Mouse (Mus musculus) megakaryocyte, embryonic 14.5 days (primary cell): ENCODE data around the gene Eid2. TPM values are rescaled to one million over a fixed set of nuclear protein-coding genes. Genes with fewer than 3 reads are reported as not detected.
A peak's percentile ranks its signal among the peaks of the same experiment; 100 is the strongest.

ENCODE experiments used
- H3K27me3 ChIP-seq: replicated peaks from 2 replicates; pipeline ENCODE3; 2012; ENCODE audit warnings: inconsistent platforms
- H3K36me3 ChIP-seq: replicated peaks from 2 replicates; pipeline ENCODE3; 2012; ENCODE audit warnings: low read length, inconsistent platforms, mixed read lengths
- H3K4me1 ChIP-seq: 2 replicates; pipeline ENCODE4 v1.6.1; 2012; ENCODE audit warnings: inconsistent platforms
- H3K4me3 ChIP-seq: replicated peaks from 2 replicates; pipeline ENCODE3; 2012; ENCODE audit warnings: moderate library complexity, mild to moderate bottlenecking, inconsistent platforms
- H3K9me3 ChIP-seq: 2 replicates; pipeline ENCODE4 v1.6.1; 2012; ENCODE audit warnings: inconsistent platforms
- FLI1 ChIP-seq: IDR thresholded peaks from 2 replicates; pipeline ENCODE4 v1.6.1; 2012; ENCODE audit warnings: low read length, inconsistent platforms, mixed read lengths
- GATA1 ChIP-seq: IDR thresholded peaks from 3 replicates; pipeline ENCODE4 v1.6.1; 2012; ENCODE audit warnings: mixed read lengths, low read length, inconsistent platforms, borderline replicate concordance
- polyA plus RNA-seq: library from polyadenylated mRNA; stranded (reverse); fragments of >175 nt; gene quantifications from 2 replicates; pipeline ENCODE4 v1.2.3, GENCODE M21; 2012; ENCODE audit warnings: low replicate concordance; ENCODE audit not compliant: insufficient read depth

Eid2 gene
- polyA plus RNA-seq, 1 experiment, result 8.1 TPM

DNA sequence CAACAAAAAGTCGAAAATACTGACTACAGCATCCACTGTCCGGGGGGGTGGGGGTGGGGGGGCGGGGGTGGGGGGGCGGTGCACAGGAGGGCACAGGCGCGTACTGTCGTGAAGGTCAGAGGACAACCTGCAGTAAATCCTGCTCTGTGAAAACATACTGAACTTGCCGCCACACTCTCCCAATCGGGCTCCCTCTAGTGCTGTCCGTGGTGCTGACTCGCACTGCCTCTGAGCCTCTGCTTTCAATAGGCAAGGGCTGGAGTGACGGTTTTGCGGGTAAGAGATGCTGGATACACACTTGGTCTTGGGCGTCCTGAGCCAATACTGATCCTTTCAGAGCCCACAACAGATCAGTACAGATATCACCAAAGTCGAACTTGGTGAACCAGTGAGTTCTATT, 3.9 kb upstream of the Eid2 start:
- H3K4me1 ChIP-seq, result peaks cover 12% of the 10 kb centered on the region
- TF ChIP-seq FLI1, result no peak
- no peak for TF ChIP-seq GATA1
- no peak overlapping the region for H3K4me3 ChIP-seq
- no peaks in the 10 kb centered on the region for H3K36me3 ChIP-seq
- peaks cover 3% of the 10 kb centered on the region; the same call in 1 of the 2 replicates for H3K9me3 ChIP-seq
- H3K27me3 ChIP-seq, result peaks cover 27% of the 10 kb centered on the region

DNA sequence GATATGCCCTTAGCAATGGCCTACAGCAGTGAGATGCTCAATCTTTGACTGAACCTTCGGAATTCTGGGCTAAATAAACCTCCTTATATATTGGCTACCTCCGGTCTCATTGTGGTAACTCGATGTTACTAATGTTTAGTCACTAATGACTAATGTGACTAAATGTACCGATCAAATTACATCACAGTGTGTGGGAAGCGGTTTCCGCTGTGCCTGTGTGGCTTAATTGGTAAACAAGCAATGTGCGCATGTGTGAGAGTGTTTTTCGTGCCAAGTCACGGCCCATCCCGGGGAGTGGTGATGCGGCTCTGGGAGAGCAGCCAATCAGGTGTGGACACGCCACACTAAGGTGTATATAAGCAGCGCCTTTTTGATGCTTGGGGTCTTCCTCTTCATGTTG, 2.3 kb upstream of the Eid2 start:
- no peak overlapping the region for H3K4me3 ChIP-seq
- peaks cover 3% of the 10 kb centered on the region; the same call in 1 of the 2 replicates for H3K9me3 ChIP-seq
- H3K27me3 ChIP-seq, result peaks cover 28% of the 10 kb centered on the region
- H3K4me1 ChIP-seq, result peaks cover 13% of the 10 kb centered on the region
- TF ChIP-seq GATA1 (no peak), FLI1 (no peak)
- no peaks in the 10 kb centered on the region for H3K36me3 ChIP-seq

DNA sequence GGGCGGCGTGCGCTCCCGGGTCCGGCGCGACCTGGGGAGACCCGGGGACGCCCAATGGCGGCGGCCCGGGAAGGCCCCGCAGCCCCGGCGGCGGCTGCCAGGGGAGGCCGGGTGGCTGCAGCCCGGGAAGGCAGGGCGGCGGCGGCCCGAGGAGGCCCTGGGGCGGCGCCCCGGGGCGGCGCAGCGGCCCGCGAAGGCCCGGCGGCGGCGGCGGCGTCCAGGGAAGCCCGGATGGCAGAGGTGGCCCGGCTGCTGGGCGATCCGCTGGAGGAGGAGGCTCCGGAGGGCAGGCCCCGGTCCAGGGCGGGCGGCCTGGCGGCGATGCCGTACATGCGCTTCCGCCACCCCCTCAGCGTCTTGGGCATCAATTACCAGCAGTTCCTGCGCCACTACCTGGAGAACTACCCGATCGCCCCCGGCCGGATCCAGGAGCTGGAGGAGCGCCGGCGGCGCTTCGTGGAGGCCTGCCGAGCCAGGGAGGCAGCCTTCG, 406 bp downstream of the Eid2 start:
- H3K9me3 ChIP-seq, result peaks cover 6% of the 10 kb centered on the region; the same call in 1 of the 2 replicates
- no peak for TF ChIP-seq GATA1
- no peak for TF ChIP-seq FLI1
- peaks cover 28% of the 10 kb centered on the region for H3K27me3 ChIP-seq
- H3K4me1 ChIP-seq, result peaks cover 13% of the 10 kb centered on the region
- H3K36me3 ChIP-seq, result no peaks in the 10 kb centered on the region
- H3K4me3 ChIP-seq, result peak overlapping the region; percentile 95

DNA sequence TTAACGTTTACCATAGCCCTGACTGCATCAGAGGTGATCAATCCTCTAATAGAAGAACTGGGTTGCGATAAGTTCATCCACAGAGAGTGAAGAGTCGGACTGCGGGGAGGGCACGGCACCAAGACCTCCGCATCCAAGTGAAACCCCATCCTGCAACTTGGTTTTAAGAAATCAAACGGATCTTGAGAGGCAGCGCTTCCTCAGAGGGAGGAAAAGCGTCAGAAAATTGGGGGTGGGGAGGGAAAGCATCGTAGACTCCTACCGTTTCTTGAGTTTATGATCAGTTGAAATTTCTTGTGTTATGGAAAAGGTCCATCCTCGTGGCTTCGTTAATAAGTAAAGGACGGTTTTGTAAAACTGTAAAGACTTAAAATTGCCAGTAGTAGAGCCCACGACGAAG, 895 bp downstream of the Eid2 start:
- TF ChIP-seq GATA1, result no peak
- TF ChIP-seq FLI1, result no peak
- Histone ChIP-seq H3K4me3 (peak overlapping the region; percentile 95), H3K36me3 (no peaks in the 10 kb centered on the region), H3K9me3 (peaks cover 6% of the 10 kb centered on the region; the same call in 1 of the 2 replicates), H3K27me3 (peaks cover 28% of the 10 kb centered on the region), H3K4me1 (peaks cover 13% of the 10 kb centered on the region)

DNA sequence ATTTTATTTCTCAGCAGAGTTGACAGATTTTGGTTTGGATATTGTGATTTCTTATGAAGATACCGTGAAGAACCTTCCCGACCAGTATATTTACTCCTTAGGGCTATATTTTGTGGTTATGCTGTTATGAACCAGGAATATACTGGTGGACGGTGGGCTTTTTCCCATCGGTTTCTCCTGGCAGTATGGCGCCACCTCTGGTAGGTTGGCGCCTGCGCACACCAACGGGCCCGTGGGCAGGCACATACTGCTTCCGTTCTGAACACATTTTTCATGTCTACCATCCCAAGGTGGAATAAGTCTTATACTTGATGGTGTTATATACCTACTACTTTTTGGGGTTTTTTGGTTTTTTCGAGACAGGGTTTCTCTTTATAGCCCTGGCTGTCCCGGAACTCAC, 1.7 kb downstream of the Eid2 start:
- no peak overlapping the region for H3K4me3 ChIP-seq

DNA sequence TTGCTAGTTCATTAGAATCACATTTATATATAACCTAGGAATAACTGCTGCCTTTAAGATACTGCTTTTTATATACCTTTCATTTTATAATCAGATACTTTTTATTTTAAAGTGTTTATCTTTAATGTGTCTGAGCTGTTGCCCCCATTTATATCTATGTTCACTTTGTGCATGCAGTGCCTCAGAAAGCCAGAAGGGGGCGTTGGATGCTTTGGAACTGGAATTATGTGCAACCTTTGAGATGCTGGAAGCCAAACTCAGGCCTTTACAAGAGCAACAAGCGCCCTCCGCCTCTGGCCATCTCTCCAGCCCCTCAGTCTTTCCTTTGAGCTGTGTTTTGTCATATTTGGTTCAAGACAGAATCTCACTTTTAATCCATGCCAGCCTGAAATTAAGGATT, 4.1 kb downstream of the Eid2 start:
- Histone ChIP-seq H3K9me3 (peaks cover 6% of the 10 kb centered on the region; the same call in 1 of the 2 replicates), H3K36me3 (no peaks in the 10 kb centered on the region), H3K4me1 (peaks cover 13% of the 10 kb centered on the region), H3K4me3 (no peak overlapping the region), H3K27me3 (peaks cover 20% of the 10 kb centered on the region)
- TF ChIP-seq FLI1 (no peak), GATA1 (no peak)

More for the DNA sequence above, 1.7 kb downstream of the Eid2 start:
- TF ChIP-seq GATA1 (no peak), FLI1 (no peak)
- no peaks in the 10 kb centered on the region for H3K36me3 ChIP-seq
- peaks cover 13% of the 10 kb centered on the region for H3K4me1 ChIP-seq
- H3K9me3 ChIP-seq, result peaks cover 6% of the 10 kb centered on the region; the same call in 1 of the 2 replicates
- peaks cover 26% of the 10 kb centered on the region for H3K27me3 ChIP-seq

DNA sequence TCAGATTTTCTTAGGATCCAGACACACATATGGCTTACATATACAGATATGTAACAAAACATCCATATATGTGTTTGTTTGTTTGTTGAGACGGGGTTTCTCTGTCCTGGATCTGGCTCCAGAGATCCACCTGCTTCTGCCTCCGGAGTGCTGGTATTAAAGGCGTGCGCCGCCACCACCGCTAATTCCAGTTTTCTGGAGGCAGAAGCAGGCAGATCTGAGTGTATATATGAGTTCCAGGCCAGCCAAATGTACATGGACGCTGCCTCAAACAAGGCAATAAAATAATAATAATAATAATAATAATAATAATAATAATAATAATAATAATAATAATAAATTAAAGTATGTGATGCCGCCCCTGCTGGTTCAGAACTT, 9.5 kb downstream of the Eid2 start:
- Histone ChIP-seq H3K4me1 (peaks cover 10% of the 10 kb centered on the region), H3K27me3 (peaks cover 7% of the 10 kb centered on the region), H3K4me3 (peak overlapping the region; percentile 96), H3K9me3 (no peaks in the 10 kb centered on the region), H3K36me3 (no peaks in the 10 kb centered on the region)
- no peak for TF ChIP-seq FLI1
- TF ChIP-seq GATA1, result no peak

DNA sequence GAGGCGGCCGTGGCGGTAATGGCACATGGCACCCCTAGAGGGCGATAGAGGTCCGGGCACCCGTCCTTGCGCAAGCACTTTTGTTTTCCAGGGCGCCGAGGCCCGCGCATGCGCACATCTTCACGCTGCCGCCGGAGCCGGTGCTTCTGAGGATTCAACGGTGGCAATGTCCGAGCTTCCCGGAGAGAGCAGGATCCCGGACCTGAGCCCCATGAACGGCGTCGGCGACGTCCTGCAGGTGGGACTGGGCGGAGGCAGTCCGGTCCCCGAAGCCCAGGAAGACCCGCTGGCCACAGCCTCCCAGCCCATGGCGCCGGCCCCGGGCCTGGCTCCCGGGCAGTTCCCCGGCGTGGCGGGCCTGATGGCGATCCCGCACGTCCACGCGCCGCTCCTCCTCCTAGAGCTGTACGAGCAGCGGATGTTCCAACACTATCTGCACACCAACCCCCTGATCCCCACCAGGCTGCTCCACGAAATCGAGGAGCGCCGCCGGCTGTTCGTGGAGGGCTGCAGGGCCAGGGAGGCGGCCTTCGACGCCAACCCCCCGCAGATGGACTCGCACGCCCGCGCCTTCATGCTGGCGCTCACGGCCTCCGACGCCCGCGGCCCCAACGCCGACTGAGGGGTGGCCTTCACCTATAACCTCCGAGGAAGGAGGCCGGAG, 10.1 kb downstream of the Eid2 start, which contains the start of gene Eid2b:
Eid2b (plus strand) TSS at position 125 of the 664 bp plus-strand sequence.
- Histone ChIP-seq H3K9me3 (no peaks in the 10 kb centered on the region), H3K27me3 (peaks cover 7% of the 10 kb centered on the region), H3K36me3 (no peaks in the 10 kb centered on the region), H3K4me3 (peak within 1 kb of the TSS; percentile 96), H3K4me1 (peaks cover 10% of the 10 kb centered on the region)
- no peak for TF ChIP-seq FLI1
- TF ChIP-seq GATA1, result no peak

DNA sequence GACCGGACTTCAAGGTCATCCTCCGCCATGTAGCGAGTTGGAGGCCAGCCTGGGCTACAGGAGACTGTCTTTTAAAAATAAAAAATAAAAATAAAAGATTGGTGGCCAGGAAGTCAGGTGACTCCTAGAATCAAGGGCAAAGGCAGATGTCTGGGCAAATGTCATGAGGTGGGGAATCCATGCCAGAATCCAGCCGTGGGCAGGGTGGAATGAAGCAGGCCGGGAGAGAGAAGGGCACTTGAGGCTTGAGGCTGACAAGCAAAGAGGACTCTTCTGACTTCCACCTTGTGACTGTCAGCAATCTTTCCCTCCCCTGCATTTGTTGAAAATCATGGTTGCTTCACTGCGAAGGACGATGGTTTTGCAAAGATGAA, 10.6 kb downstream of the Eid2 start:
- Histone ChIP-seq H3K4me1 (peaks cover 10% of the 10 kb centered on the region), H3K4me3 (peak overlapping the region; percentile 96), H3K27me3 (peaks cover 7% of the 10 kb centered on the region), H3K36me3 (no peaks in the 10 kb centered on the region), H3K9me3 (no peaks in the 10 kb centered on the region)
- no peak for TF ChIP-seq GATA1
- TF ChIP-seq FLI1, result no peak

DNA sequence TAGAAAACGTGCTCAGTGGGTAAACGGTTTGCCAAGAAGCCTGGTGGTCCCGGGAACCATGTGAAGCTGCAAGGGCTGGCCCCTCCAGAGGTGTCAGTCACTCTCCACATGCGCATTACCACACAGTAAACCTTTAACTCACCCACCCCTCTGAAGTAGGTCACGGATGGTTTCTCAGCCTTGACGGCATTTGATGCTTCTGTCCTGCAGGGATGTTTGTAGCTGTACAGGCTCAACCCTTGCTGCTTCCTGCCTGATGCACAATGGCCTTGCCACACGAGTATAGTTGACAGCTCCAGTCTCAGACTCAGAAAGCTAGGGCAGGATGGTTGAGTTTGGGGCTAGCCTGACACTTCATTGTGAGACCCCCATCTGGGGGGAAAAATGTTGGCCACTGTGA, 12.9 kb downstream of the Eid2 start:
- Histone ChIP-seq H3K4me3 (no peak overlapping the region), H3K9me3 (peaks cover 3% of the 10 kb centered on the region; the same call in 1 of the 2 replicates), H3K36me3 (no peaks in the 10 kb centered on the region), H3K4me1 (peaks cover 10% of the 10 kb centered on the region), H3K27me3 (peaks cover 12% of the 10 kb centered on the region)
- no peak for TF ChIP-seq GATA1
- TF ChIP-seq FLI1, result no peak
